Mouse (Mus musculus): ENCODE measurements around the gene Cd59b. TPM values are rescaled to one million over a fixed set of nuclear protein-coding genes. Genes with fewer than 3 reads are reported as not detected.
"Not testable (repeated sequence)": the region's sequence is repeated elsewhere in the genome, so short reads cannot be mapped to it uniquely, and the experiment has no call there.

Cd59b gene
- total RNA-seq, 2 experiments from 2014 or later = 0.42 to 1.2 TPM

DNA sequence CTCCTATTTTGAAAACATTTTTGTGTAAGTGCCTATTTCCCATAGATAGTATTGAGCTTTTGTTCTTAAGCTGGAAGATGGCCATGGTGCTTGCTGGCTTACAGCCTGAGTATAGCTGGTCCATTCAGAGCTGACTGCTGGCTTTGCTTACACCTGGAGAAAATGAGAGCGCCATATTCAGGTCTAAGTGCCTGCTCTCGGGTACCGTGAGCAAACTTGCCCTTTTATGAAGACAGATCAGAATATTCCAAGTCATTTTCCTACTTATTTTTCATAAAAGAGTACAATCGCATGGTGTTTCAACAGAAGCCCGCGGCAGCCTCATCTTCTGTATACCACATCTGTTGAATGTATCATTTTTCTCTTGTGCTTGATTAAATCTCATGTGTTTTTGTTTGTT lies 8.7 kb upstream of the Cd59b start:
- intact Hi-C loops (cut with DNase I) = no loop called here
- no peak for DNase-seq (ENCODE audit: low spot score in 2 of 2)

DNA sequence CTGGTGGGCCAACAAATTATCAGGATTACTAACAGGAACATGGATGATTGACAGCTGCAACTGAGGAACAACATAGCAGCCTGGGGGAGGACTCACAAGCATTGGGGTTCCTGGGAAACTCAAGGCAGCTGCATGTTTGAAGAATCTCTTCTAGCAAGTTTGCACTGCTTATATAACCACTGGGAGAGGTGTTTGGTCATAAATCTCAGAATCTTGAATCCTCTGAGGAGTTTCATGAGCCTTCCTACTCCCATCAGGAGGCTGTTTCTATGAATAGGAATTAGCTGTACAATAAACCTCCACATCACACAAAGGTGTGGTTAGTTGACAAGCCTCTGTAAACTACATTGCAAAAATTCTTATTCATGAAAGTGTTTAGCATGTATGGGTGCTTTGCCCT lies 7.0 kb upstream of the Cd59b start:
- intact Hi-C loops (cut with DNase I) = no loop called here
- no peak for DNase-seq (ENCODE audit: low spot score in 2 of 2)

DNA sequence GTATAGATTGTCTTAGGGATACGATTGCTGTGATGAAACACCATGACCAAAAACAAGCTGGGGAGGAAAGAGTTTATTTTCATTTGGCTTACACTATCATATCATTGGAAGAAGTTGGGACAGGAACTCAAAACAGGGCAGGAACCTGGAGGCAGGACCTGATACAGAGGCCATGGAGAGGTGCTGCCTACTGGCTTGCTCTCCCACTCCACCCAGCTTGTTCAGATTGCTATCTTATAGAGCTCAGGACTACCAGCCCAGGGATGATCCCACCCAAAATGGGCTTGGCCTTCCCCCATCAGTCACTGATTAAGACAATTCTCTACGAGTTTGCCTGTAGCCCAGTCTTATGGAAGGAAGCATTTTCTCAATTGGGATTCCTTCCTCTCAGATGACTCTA lies 5.5 kb upstream of the Cd59b start:
- intact Hi-C loops (cut with DNase I) = no loop called here
- no peak for DNase-seq (ENCODE audit: low spot score in 2 of 2)

DNA sequence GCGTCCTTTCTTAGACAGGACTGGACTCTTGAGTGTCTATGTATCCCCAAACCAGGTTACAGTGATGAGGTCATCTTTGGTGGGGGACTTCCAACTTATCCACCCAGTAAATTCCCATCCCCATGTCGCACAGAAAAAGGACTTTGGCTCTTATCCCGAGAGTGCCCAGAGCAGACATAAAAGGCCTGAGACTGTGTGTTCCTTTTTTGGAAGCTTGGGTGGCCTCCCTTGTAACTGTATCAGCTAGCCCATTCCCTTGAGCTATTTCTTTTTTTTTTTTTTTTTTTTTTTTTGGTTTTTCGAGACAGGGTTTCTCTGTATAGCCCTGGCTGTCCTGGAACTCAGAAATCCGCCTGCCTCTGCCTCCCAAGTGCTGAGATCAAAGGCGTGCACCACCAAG lies 4.1 kb upstream of the Cd59b start, which contains the start of gene Gm10912:
Gene Gm10912 (plus strand): TSS at position 301 of the 400 bp plus-strand sequence.
- intact Hi-C loops (cut with DNase I); DNase-seq (ENCODE audit: low spot score in 2 of 2): not testable (repeated sequence)

DNA sequence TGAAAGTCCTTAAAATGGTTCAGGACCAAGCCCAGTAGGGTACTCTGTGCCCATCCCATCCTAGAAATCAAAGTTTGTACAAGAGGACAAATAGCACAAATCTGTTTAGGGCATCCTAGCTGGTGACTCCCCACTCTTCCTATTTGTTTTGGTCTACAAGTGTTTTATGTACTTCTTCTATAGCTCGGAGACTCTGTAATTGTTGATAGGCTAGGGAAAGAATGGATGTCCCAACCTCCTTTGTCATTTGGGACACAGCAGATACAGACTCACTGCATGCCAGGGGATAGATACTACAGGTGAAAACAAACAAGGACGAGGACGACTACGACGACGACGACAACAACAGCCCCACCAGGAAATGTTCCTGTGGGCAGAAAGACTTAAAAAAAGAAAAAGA lies 1.2 kb upstream of the Cd59b start, which contains the start of gene Gm10799:
Gene Gm10799 (minus strand): TSS at position 101 of the 400 bp plus-strand sequence.
- intact Hi-C loops (cut with DNase I) = loop anchor here (2.0 kb wide), 1 partner anchor 26 kb away; the partner anchor contains the start of gene Cd59a
- not testable (repeated sequence) for DNase-seq (ENCODE audit: low spot score in 2 of 2)

DNA sequence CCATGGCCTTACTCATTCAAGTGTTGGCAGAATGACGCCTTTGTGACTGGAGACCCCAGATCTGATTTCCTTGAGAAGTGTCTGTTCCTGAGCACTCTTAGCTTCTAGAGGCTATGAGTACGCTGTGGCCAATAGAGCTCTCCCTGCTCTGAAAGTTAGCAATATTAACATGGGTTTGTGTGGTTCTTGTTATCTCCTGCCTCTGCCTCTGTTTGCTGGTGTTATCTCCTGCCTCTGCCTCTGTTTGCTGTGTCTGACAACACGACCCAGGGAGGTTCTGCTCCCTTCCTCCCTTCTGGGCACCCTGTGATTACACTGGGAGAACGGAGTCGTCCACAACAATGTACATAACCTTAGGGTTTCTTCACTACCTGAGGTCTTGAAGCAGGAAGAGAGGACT lies 8.6 kb downstream of the Cd59b start:
- intact Hi-C loops (cut with DNase I); DNase-seq (ENCODE audit: low spot score in 2 of 2): not testable (repeated sequence)

DNA sequence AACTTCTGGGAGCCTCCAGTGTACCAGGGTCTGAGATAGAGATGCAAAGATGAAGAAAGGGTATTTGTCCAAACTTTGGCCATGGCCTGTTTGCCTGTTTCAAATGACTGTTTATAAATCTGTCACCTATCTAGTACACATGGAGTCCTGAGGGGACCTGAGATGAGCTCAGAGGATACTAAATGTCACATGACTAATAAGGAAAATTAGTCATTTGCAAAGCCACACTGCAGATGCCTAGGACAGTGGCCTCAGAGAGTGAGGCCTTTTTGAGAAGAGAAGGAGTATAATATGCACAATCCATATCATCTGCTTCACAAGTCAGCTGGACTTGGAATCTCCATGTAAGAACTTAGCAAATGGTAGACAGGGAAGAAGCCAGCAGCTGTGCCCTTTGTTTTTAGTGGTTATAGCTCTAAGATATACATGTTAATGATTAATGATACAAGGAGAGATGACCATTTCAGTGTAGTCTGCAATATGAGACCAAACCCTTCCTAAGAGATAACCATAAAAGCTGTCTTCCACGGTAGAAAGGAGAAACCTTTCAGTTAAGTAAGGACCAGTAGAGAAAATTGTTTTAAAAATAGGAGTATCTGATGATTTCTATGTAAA lies 11.9 kb downstream of the Cd59b start:
- intact Hi-C loops (cut with DNase I) = not testable (repeated sequence)

DNA sequence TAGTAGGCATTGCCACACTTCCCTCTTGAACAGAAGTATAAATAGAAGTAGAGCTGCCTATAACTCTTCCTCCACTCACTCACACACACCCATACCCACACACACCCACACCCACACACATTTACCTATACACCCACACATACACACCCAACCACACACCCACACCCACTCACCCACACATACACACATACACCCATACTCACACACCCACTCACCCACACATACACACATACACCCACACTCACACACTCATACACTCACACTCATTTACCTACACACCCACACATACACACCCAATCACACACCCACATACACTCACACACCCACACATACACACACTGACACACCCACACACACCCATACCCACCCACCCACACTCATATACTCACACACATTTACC lies 12.8 kb downstream of the Cd59b start:
- no peak for DNase-seq (ENCODE audit: low spot score in 2 of 2)
- intact Hi-C loops (cut with DNase I) = no loop called here

More for the DNA sequence above, 11.9 kb downstream of the Cd59b start:
- not testable (repeated sequence) for DNase-seq (ENCODE audit: low spot score in 2 of 2)

DNA sequence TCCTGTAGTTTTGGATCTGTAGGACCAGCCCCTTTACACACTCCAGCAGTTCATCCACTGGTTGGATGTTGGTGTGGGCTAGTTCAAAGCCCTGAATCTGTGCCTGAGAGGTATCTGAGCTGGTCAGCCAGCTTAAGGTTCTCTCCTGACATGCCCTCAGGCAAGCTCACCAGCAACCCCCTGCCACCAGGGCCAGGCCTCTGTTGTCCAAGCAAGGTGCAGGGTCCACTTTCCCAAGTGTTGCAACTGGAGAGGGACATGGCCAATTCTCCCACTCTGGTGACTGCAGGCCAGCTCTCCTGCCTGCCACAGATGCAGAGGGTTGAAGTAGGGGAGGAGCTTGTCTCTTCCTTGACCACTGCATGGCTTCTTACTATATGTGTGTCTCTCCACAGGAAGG lies 14.4 kb downstream of the Cd59b start:
- DNase-seq (ENCODE audit: low spot score in 2 of 2); intact Hi-C loops (cut with DNase I): not testable (repeated sequence)

DNA sequence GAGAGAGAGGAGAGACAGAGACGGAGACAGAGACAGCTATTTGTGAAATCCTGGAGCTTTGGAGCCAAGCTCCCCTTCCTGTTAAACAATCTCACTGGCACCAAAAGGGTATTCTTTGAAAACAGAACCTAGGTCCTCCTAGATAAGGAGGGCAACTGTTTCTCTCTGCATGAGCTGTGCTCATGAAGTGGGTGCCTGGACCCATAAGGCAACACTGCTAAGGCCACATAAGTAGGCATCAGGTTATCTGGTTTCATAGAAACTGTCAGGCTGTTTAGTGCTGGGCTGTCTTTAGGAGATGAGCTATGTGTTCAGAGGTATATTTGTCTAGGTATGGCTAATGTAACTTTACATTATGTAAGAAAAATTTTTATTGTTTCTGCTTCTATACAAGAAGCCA lies 17.9 kb downstream of the Cd59b start:
- DNase-seq (ENCODE audit: low spot score in 2 of 2); intact Hi-C loops (cut with DNase I): not testable (repeated sequence)

DNA sequence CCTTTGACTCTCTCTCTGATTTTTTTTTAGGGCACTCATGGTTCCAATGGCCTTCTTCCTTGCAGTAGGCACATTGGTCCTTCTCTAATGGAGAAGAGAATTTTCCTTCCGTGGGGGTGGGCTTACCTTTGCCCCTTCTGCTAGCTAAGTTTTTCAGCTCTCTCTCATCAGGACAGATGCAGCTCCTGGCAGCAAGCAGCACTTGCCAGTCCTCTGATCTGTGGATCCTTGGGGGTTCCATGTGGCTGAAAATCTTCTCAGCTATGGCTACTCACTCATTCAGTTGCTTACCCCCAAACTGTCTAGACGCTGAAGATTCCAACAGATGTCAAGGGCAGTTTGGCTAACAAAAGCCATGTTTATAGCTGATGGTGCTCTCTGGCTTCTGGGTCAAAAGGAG lies 23.7 kb downstream of the Cd59b start:
- intact Hi-C loops (cut with DNase I) = no loop called here
- DNase-seq (ENCODE audit: low spot score in 2 of 2) = no peak

DNA sequence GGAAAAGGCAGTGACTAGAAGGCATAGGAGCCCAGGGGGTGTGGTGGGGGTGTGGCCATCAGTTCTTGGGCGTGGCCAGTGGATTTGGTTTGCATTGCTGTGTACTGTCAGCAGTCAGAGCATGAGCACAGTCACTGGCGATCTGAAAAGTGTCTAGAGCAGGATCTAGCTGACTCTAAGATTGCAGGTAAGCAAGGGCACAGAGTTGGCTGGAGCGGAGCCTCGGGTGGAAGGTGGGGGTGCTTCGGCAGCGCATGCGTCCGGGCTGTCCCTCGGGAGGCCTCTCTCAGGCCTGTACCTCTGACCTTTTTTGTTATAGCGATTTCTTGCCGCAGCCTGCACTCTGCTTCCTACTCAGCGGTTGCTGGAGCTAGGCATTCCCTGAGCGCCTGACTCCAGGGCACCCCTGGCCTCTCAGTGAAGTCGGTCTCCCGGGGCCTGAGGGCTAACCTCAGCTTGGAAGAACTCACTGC lies 26.1 kb downstream of the Cd59b start, which contains the start of gene Cd59a:
Gene Cd59a (plus strand): TSS at position 61 of the 473 bp plus-strand sequence.
- DNase-seq (ENCODE audit: low spot score in 2 of 2) = peak; percentile 13 to 32
- intact Hi-C loops (cut with DNase I) = loop anchor here (2.0 kb wide), 1 partner anchor 27 kb away; the partner anchor contains the start of genes Cd59b and Gm10799

DNA sequence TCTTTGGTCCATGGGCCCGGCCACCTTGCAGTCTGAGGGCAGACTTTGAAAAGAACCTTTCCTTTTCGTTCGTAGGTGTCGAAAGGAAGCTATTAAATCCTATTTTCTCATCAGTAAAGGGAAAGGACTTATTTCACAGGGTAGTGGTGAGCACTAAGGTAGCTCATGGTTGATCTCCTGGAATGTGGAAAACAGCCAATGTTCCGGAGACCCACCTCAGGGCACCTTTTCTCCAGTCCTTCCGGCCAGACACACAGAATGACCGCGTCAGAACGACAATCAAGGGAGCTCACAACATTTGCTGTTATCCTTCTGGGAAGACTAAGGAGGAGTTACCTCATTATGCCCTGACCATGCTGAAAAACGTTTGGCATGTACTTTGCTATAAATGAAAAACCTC lies 26.6 kb downstream of the Cd59b start:
- no peak for DNase-seq (ENCODE audit: low spot score in 2 of 2)
- intact Hi-C loops (cut with DNase I) = no loop called here

DNA sequence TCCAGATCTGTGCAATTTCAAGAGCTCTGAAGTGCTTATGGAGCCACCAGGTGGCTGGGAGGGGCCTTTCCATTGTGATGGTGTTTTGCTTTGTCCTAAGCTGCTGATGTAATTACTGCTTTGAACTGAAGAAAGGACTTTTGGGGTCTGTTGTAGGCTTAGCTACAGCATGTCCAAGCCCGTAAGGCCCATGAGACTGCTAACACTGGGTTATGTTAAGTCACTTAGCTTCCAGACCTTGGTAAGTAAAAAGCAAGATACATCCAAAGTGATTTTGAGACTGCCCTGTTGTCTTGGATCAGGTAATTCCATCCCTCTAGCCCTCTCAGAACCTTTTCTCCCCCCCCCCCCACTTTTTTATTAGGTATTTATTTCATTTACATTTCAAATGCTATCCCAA lies 27.1 kb downstream of the Cd59b start:
- DNase-seq (ENCODE audit: low spot score in 2 of 2); intact Hi-C loops (cut with DNase I): not testable (repeated sequence)

DNA sequence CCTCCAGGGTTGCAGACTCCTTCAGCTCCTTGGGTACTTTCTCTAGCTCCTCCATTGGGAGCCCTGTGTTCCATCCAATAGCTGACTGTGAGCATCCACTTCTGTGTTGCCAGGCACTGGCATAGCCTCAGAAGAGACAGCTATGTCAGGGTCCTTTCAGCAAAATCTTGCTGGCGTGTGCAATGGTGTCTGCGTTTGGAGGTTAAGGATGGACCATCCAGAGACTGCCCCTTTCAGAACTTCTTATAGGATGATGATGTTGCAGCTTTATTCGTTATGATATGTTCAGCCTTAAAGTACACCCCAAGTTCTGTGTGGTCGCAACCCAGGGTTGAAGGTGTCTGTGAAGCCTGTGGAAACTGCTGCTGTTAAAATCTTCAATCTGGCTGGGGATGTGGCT lies 27.7 kb downstream of the Cd59b start:
- intact Hi-C loops (cut with DNase I); DNase-seq (ENCODE audit: low spot score in 2 of 2): not testable (repeated sequence)

DNA sequence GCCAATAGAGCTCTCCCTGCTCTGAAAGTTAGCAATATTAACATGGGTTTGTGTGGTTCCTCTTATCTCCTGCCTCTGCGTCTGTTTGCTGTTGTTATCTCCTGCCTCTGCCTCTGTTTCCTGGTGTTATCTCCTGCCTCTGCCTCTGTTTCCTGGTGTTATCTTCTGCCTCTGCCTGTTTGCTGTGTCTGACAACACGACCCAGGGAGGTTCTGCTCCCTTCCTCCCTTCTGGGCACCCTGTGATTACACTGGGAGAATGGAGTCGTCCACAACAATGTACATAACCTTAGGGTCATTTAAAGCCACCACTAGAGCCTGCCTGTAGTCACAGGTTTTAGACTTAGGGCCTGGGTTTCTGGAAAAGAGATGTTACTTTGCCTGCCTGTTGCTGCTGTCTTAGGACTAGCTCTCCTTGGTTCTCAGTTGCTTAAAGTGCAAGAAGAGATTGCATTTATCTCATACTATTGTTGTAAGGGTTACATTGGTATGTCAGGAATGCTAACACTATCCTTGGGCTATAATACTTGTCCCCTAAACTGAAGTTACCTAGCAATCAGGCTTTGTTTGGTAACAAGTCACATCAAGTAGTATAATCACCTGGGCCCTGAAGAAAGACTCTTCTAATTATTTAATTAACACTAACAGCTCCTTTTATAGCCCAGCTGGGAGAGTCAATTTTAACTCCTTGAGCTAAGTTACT lies 29.0 kb downstream of the Cd59b start:
- no peak for DNase-seq (ENCODE audit: low spot score in 2 of 2)
- intact Hi-C loops (cut with DNase I) = no loop called here

DNA sequence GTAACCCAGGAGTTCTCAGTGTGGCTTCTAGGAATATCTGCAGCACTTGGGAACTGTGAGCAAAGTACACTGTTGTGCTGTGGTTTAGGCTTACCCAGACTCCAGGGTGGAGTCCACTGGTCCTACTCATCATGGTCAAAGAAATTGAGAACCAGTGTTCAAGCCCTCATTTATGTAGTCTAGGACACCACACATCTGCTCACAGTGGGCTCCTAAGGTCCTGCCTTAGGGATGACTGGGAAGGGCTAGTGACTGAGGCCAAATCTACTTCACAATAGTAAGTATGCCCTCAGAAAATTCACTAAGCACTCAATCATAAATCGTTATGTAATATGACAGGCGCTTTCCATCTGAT lies 29.6 kb downstream of the Cd59b start:
- no peak for DNase-seq (ENCODE audit: low spot score in 2 of 2)
- intact Hi-C loops (cut with DNase I) = no loop called here

DNA sequence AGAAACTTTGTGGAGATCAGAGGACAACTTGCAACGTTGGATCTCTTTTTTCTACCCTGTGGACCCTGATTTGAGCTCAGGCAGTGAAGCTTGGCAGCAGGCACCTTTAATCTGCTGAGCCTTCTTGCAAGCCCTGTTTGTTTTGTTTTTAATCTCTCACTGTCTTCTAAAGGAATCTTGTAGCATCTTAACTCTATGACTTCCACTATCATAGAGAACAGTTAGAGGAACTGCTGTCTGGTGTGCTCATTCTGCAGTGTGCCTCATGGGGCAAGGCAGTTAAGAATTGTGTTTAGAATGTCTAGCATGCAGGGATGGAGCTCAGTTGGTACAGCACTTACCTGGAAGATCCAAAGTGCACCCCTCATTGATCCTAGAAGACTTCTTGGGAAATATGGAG lies 30.3 kb downstream of the Cd59b start:
- DNase-seq (ENCODE audit: low spot score in 2 of 2) = no peak
- intact Hi-C loops (cut with DNase I) = no loop called here

DNA sequence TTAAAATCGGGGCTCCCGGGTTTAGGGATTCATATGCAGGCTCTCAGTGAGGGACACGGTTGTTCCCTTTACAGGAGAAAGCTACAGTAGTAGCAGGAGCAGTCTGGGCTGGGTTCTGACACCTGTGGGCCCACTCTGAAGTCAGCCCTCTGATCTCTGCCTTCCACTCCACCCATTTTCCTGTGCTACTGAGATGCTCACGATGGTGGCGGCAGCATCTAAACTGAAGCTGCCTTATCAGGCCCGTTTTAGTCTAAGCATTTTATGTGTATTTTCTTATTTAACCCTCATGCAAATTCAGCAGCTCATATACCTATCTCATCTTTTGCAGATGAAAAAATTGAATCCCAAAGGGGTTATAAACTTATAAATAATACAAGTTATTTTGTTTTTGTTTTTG lies 35.2 kb downstream of the Cd59b start:
- intact Hi-C loops (cut with DNase I) = no loop called here
- no peak for DNase-seq (ENCODE audit: low spot score in 2 of 2)

DNA sequence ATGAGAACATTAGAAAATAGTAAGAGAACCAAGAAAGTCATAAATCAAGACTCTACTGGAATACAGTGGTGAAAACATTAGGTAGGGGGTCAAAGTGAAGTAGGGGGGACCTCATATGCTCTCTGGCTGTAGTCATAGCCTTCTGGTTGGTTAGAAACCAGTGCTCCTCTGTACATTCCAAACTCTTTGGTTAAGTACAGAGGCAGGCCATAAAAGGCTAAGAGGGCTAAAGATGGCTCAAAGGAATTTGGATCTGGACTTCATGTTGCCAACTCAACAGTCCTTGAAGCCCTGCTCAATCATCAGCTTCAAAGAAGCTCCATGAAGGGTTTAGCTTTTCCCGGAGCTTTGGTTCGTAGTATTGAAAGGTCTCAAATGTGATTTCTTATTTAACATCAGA lies 39.4 kb downstream of the Cd59b start:
- intact Hi-C loops (cut with DNase I) = not testable (repeated sequence)

DNA sequence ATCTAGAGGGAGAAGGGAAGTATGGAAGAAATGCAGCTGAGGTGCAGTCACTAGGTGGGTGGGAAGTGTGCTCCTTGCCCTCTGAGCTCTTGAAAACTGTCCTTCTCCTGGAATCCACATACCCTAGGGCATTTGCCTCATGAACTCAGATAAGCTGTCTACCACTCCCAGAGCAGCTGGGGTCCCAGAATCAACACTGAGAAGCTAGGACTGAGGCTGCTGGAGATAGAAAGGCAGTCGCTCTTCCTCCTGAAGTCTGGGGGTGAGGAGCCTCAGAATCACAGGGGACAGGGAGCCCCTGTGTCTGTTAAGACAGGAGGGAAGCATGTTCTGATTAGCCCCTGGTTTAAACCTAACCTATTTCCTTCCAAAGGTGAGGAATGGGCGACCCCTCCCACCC lies 39.9 kb downstream of the Cd59b start:
- DNase-seq (ENCODE audit: low spot score in 2 of 2) = no peak
- intact Hi-C loops (cut with DNase I) = no loop called here

More for the DNA sequence above, 39.4 kb downstream of the Cd59b start:
- not testable (repeated sequence) for DNase-seq (ENCODE audit: low spot score in 2 of 2)
